Mouse (Mus musculus) induced T-regulatory cell, adult 2 months (primary cell): ENCODE measurements around the gene Tmem254a.
"Not testable (repeated sequence)": the region's sequence is repeated elsewhere in the genome, so short reads cannot be mapped to it uniquely, and the experiment has no call there.

Experiments used
- DNase-seq: peaks from one replicate; pipeline ENCODE4 v3.0.0-alpha.2; 2012; ENCODE audit warnings: low read depth

The Tmem254a gene

GRCm38 (mm10) chr14:25927562-25927881, at the start of gene Tmem254a:
Gene Tmem254a (minus strand): TSS chr14:25927672.
- DNase-seq, result not testable (repeated sequence)

- not testable (repeated sequence) for DNase-seq
These were observed 30.4 kb upstream of the Tmem254a start for GRCm38 (mm10) chr14:25957861-25958260.

GRCm38 (mm10) chr14:25938004-25938403, 10.5 kb upstream of the Tmem254a start, which contains the start of gene Cphx1:
Gene Cphx1 (plus strand): TSS chr14:25938304.
- DNase-seq, result not testable (repeated sequence)

GRCm38 (mm10) chr14:25936867-25937630, 9.6 kb upstream of the Tmem254a start:
- not testable (repeated sequence) for DNase-seq

GRCm38 (mm10) chr14:25926814-25927561, 484 bp downstream of the Tmem254a start:
- not testable (repeated sequence) for DNase-seq

GRCm38 (mm10) chr14:25918427-25919170, 8.9 kb downstream of the Tmem254a start:
- not testable (repeated sequence) for DNase-seq

- DNase-seq, result not testable (repeated sequence)
These were observed 18.5 kb downstream of the Tmem254a start for GRCm38 (mm10) chr14:25908976-25909375.

GRCm38 (mm10) chr14:25907272-25907671, 20.2 kb downstream of the Tmem254a start:
- not testable (repeated sequence) for DNase-seq

GRCm38 (mm10) chr14:25905243-25905642, 22.2 kb downstream of the Tmem254a start:
- DNase-seq, result not testable (repeated sequence)

- DNase-seq, result not testable (repeated sequence)
These were observed 24.5 kb downstream of the Tmem254a start, which contains the start of gene Plac9a for GRCm38 (mm10) chr14:25903000-25903399. Gene Plac9a (minus strand): TSS chr14:25903100.

- DNase-seq, result not testable (repeated sequence)
These were observed 31.8 kb downstream of the Tmem254a start for GRCm38 (mm10) chr14:25895686-25896085.

- not testable (repeated sequence) for DNase-seq
These were observed 32.9 kb downstream of the Tmem254a start for GRCm38 (mm10) chr14:25894566-25894965.

GRCm38 (mm10) chr14:25885886-25886285, 41.6 kb downstream of the Tmem254a start:
- DNase-seq, result not testable (repeated sequence)

- DNase-seq, result not testable (repeated sequence)
These were observed 45.7 kb downstream of the Tmem254a start for GRCm38 (mm10) chr14:25881769-25882168.

- DNase-seq, result not testable (repeated sequence)
These were observed 50.8 kb downstream of the Tmem254a start for GRCm38 (mm10) chr14:25876640-25877039.
